Mouse (Mus musculus): ENCODE data around the gene Dhh. TPM values are rescaled to one million over a fixed set of nuclear protein-coding genes. Genes with fewer than 3 reads are reported as not detected.
A peak's percentile ranks its signal among the peaks of the same experiment; 100 is the strongest.
"Not testable (repeated sequence)": the region's sequence is repeated elsewhere in the genome, so short reads cannot be mapped to it uniquely, and the experiment has no call there.

Dhh gene
- polyA plus RNA-seq, 1 experiment from 2014 or later: 0.62 TPM

DNA sequence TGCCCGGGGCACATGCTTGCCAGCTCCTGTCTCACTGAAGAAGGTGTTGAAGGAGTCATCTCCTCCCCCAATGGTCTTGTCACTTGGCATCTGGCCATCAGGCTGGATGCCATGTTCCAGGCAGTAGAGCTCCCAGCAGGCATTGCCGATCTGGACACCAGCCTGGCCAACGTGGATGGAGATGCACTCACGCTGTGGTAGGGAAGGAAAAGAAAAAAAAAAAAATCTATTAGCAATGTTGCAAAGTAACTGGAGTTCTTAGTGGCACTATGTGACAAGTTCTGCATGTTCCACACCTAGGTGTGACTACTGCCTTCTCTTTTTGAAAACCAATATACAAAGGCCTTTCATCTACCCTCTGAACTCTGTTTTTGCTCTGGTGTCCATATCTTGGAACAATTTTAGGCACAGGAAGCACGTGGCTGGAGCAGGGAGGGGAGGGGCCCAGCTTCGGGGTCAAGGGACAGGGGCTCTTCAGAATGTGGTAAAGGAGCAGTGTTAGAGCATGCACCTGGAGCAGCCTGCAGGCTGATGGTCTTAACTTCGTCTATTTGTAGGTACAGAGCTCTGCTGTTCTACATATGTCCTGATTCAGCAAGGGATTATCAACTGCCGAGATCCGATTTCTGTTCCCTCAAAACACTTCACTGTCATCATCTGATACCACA lies 34.8 kb upstream of the Dhh start:
- H3K27me3 ChIP-seq (replicated peaks; ENCODE audit: control insufficient read depth, insufficient read depth, low read length); H3K9me3 ChIP-seq (ENCODE audit: control insufficient read depth, low read length); DNase-seq (ENCODE audit: low spot score): not testable (repeated sequence)
- Histone ChIP-seq H3K4me2 (ENCODE audit: low read length) (peak overlapping the region; percentile 99), H3K4me1 (replicated peaks; ENCODE audit: control insufficient read depth, insufficient read depth, low read length) (peaks cover 14% of the 10 kb centered on the region), H3K36me3 (ENCODE audit: control insufficient read depth, insufficient read depth, low read length) (peaks cover 14% of the 10 kb centered on the region), H3K4me3 (ENCODE audit: low read depth, low read length) (peak overlapping the region; percentile 54), H3K27ac (ENCODE audit: low read depth) (peak overlapping the region; percentile 96), H3K9ac (ENCODE audit: low read length) (peak overlapping the region; percentile 97)
- 13% methylated on average over 8 of the region's 9 CpGs for WGBS
- 0 out of 2 replicates have a peak, but pooled peaks have one; percentile 4 for ATAC-seq (replicated peaks; ENCODE audit: low FRiP score, low TSS enrichment, low read depth)

DNA sequence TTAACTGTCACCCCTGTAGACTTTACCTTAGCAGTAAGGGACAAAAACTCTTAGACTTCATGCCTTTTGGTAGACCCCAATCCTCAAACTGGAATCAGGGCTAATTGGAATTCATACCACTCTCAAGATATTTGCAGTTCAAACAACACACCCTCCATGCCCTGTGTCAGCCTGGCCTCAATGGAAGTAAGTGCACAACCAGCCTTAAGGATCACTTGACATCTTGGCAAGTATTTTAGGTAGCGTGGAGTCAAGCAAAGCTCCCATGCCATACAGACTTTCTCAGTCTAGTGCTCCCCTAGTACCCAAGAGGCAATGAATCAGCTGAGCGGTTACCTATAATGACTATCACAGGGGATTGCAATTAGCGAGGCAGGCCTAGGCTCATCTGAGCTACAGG lies 32.7 kb upstream of the Dhh start:
- DNase-seq (ENCODE audit: low spot score) (no peak), ATAC-seq (replicated peaks; ENCODE audit: low FRiP score, low TSS enrichment, low read depth) (no peak)
- WGBS: 78% methylated on average over 3 of the region's 3 CpGs
- Histone ChIP-seq H3K4me3 (ENCODE audit: low read depth, low read length) (no peak overlapping the region), H3K9ac (ENCODE audit: low read length) (no peak overlapping the region), H3K9me3 (ENCODE audit: control insufficient read depth, low read length) (no peaks in the 10 kb centered on the region), H3K36me3 (ENCODE audit: control insufficient read depth, insufficient read depth, low read length) (peaks cover 14% of the 10 kb centered on the region), H3K27ac (ENCODE audit: low read depth) (no peak overlapping the region), H3K27me3 (replicated peaks; ENCODE audit: control insufficient read depth, insufficient read depth, low read length) (no peaks in the 10 kb centered on the region), H3K4me2 (ENCODE audit: low read length) (no peak overlapping the region), H3K4me1 (replicated peaks; ENCODE audit: control insufficient read depth, insufficient read depth, low read length) (peaks cover 14% of the 10 kb centered on the region)

DNA sequence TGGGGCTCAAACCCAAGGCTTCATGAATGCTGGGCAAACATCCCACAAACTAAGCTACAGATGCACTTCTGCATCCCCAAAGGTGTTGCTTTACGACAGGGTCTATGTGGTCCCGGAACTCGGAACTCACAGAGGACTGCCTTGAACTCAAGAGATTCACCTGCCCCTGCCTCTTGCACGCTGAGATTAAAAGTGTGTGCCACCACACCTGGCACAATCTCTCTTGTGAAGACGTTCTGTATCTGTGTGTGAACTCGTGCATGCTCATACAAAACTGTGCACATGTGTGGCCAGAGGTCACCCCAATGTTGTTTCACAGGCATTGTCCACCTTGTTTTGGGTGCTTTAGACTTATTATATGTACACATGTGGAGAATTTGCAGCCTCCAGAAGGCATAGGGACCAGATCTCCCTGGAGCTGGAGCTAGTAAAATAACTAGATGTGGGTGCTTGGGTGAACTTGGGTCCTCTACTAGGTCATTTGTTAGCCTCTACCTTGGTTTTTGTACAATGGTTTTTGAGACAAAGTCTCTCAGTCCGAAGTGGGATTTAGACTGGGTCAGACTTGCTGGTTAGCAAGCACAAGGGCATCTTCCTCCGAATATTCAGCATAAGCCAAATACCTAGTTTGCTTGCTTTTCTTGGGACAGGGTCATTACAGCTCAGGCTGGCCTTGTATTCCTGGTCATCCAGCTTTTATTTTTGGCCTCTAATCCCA lies 31.8 kb upstream of the Dhh start:
- peaks cover 14% of the 10 kb centered on the region for H3K36me3 ChIP-seq (ENCODE audit: control insufficient read depth, insufficient read depth, low read length)
- no peak overlapping the region for H3K4me2 ChIP-seq (ENCODE audit: low read length)
- peaks cover 6% of the 10 kb centered on the region for H3K4me1 ChIP-seq (replicated peaks; ENCODE audit: control insufficient read depth, insufficient read depth, low read length)
- 49% methylated on average over 8 of the region's 8 CpGs for WGBS
- H3K27me3 ChIP-seq (replicated peaks; ENCODE audit: control insufficient read depth, insufficient read depth, low read length): no peaks in the 10 kb centered on the region
- no peak overlapping the region for H3K9ac ChIP-seq (ENCODE audit: low read length)
- no peak overlapping the region for H3K4me3 ChIP-seq (ENCODE audit: low read depth, low read length)
- no peak for DNase-seq (ENCODE audit: low spot score)
- ATAC-seq (replicated peaks; ENCODE audit: low FRiP score, low TSS enrichment, low read depth): no peak
- H3K27ac ChIP-seq (ENCODE audit: low read depth): no peak overlapping the region
- no peaks in the 10 kb centered on the region for H3K9me3 ChIP-seq (ENCODE audit: control insufficient read depth, low read length)

DNA sequence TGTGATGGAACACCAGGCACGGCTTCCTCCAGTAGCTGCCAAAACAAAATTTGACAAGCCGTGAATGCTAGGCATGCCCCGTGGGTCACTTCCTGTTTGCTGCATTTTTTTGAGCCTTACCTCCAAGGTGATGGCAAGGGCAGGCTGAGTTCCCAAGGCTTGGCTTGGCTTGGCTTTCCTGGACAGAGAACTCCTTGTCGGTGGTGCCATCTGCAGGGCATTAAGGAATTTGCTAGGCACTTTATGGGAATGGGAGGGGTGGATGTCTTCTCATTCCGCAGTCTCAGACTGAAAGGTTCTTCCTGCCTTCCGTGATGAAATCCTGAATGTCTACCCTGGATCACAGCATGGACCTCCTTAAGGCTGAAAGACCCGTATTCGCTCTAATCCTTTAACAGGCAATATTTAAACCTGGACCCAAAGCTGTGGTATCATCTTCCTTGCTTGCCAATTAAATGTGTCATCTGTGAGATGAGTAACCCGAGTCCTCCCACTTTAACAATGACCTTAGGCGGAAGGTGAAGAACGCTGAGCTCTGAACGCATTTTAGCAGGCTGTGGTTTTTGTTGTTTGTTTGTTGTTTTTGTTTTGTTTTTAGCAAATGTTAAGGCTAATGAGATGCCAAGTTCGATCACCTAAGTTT lies 30.4 kb upstream of the Dhh start:
- DNase-seq (ENCODE audit: low spot score): peak; percentile 76
- 13% methylated on average over 13 of the region's 13 CpGs for WGBS
- peak; percentile 54 for ATAC-seq (replicated peaks; ENCODE audit: low FRiP score, low TSS enrichment, low read depth)
- Histone ChIP-seq H3K4me2 (ENCODE audit: low read length) (no peak overlapping the region), H3K27ac (ENCODE audit: low read depth) (no peak overlapping the region), H3K36me3 (ENCODE audit: control insufficient read depth, insufficient read depth, low read length) (peaks cover 14% of the 10 kb centered on the region), H3K4me1 (replicated peaks; ENCODE audit: control insufficient read depth, insufficient read depth, low read length) (0 out of 2 replicates have a peak, but pooled peaks cover 4% of the 10 kb centered on the region), H3K9me3 (ENCODE audit: control insufficient read depth, low read length) (no peaks in the 10 kb centered on the region), H3K4me3 (ENCODE audit: low read depth, low read length) (no peak overlapping the region), H3K9ac (ENCODE audit: low read length) (no peak overlapping the region), H3K27me3 (replicated peaks; ENCODE audit: control insufficient read depth, insufficient read depth, low read length) (no peaks in the 10 kb centered on the region)

DNA sequence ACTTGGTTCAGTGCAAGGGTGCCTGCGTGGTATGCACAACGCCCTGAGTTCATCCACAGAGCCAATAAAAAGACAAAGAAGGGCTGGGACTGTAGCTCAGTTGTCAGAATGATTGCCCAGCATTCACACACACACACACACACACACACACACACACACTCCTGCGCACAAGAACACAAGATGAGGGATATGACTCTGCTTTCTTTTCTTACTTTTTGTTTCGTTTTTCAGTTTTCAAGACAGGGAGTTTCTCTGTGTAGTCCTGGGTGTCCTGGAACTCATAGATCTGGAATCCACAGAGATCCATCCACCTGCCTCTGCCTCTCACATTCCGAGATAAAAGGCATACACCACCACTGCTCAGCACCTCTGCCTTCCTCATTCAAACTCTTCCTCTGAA lies 29.2 kb upstream of the Dhh start:
- Histone ChIP-seq H3K4me1 (replicated peaks; ENCODE audit: control insufficient read depth, insufficient read depth, low read length) (no peaks in the 10 kb centered on the region), H3K36me3 (ENCODE audit: control insufficient read depth, insufficient read depth, low read length) (peaks cover 10% of the 10 kb centered on the region), H3K27ac (ENCODE audit: low read depth) (no peak overlapping the region), H3K4me2 (ENCODE audit: low read length) (no peak overlapping the region), H3K9me3 (ENCODE audit: control insufficient read depth, low read length) (no peaks in the 10 kb centered on the region), H3K4me3 (ENCODE audit: low read depth, low read length) (no peak overlapping the region), H3K9ac (ENCODE audit: low read length) (no peak overlapping the region), H3K27me3 (replicated peaks; ENCODE audit: control insufficient read depth, insufficient read depth, low read length) (no peaks in the 10 kb centered on the region)
- ATAC-seq (replicated peaks; ENCODE audit: low FRiP score, low TSS enrichment, low read depth) (no peak), DNase-seq (ENCODE audit: low spot score) (no peak)
- 82% methylated on average over 5 of the region's 5 CpGs for whole genome bisulfite sequencing

DNA sequence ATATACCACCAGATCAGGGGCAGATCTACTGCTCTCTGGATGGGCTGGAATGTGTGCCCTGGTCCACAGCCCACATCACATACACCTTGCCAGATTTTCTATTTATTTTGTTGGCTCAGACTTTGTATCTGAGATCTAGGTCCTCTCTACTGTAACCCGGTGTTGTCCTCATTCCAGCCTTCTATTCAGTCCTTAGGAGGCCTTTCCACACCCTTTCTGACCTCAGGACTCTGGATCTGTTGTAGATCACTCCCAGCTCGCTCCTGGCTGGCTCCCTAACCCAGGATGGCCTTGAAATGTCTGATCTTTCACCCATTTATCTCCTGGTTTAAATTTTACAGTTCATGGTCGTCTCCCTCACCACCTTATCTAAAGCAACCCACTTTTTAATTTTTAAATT lies 26.3 kb upstream of the Dhh start:
- Histone ChIP-seq H3K4me1 (replicated peaks; ENCODE audit: control insufficient read depth, insufficient read depth, low read length) (no peaks in the 10 kb centered on the region), H3K27me3 (replicated peaks; ENCODE audit: control insufficient read depth, insufficient read depth, low read length) (no peaks in the 10 kb centered on the region), H3K4me3 (ENCODE audit: low read depth, low read length) (no peak overlapping the region), H3K4me2 (ENCODE audit: low read length) (no peak overlapping the region), H3K27ac (ENCODE audit: low read depth) (no peak overlapping the region), H3K36me3 (ENCODE audit: control insufficient read depth, insufficient read depth, low read length) (no peaks in the 10 kb centered on the region), H3K9me3 (ENCODE audit: control insufficient read depth, low read length) (no peaks in the 10 kb centered on the region), H3K9ac (ENCODE audit: low read length) (no peak overlapping the region)
- DNase-seq (ENCODE audit: low spot score): no peak
- WGBS: 63% methylated on average over 3 of the region's 3 CpGs
- ATAC-seq (replicated peaks; ENCODE audit: low FRiP score, low TSS enrichment, low read depth): no peak

DNA sequence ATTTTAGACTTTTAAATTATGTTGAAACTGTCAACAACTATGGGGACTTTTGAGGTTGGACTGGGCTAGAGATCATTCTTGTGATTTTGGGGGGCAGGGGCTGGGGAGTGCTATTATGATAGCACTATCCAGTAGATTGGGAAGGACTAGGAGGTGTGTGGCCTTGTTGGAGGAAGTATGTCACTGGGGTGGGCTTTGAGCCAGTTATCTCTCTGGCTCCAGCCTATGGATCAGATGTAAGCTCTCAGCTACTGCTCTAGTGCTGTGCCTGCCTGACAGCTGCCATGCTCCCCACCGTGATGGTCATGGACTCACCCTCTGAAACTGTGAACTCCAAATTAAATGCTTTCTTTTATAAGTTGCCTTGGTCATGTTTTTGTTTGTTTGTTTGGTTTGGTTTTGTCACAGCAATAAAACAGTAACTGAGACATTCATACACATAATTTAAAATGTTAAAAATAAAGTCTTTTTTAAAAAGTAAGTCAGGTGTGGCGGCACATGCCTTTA lies 24.7 kb upstream of the Dhh start:
- ATAC-seq (replicated peaks; ENCODE audit: low FRiP score, low TSS enrichment, low read depth) (no peak), DNase-seq (ENCODE audit: low spot score) (no peak)
- Histone ChIP-seq H3K9ac (ENCODE audit: low read length) (no peak overlapping the region), H3K4me1 (replicated peaks; ENCODE audit: control insufficient read depth, insufficient read depth, low read length) (0 out of 2 replicates have a peak, but pooled peaks cover 5% of the 10 kb centered on the region), H3K9me3 (ENCODE audit: control insufficient read depth, low read length) (no peaks in the 10 kb centered on the region), H3K4me2 (ENCODE audit: low read length) (no peak overlapping the region), H3K36me3 (ENCODE audit: control insufficient read depth, insufficient read depth, low read length) (no peaks in the 10 kb centered on the region), H3K27me3 (replicated peaks; ENCODE audit: control insufficient read depth, insufficient read depth, low read length) (no peaks in the 10 kb centered on the region), H3K4me3 (ENCODE audit: low read depth, low read length) (no peak overlapping the region), H3K27ac (ENCODE audit: low read depth) (no peak overlapping the region)
- 86% methylated on average over 2 of the region's 2 CpGs for WGBS

DNA sequence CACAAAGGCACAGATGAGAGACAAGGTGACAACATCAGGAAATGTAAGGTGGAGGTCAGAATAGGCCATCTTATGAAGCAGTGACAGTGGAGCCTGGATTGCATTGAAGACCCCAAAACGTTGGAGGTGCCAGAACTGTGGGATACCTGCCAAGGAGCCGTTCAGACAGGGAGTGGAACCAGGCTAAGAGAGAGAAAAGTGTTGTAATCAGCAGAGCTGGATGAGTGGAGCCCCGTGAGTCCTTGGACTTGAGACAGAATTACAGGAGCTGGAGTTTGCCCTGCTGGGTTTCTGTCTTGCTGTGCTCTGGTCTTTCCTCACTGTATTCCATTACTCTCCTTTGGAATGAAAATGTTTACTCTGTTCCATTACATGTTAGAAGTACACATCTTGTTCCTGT lies 24.2 kb upstream of the Dhh start:
- H3K9ac ChIP-seq (ENCODE audit: low read length): no peak overlapping the region
- H3K4me3 ChIP-seq (ENCODE audit: low read depth, low read length): no peak overlapping the region
- no peak overlapping the region for H3K4me2 ChIP-seq (ENCODE audit: low read length)
- no peak overlapping the region for H3K27ac ChIP-seq (ENCODE audit: low read depth)
- no peaks in the 10 kb centered on the region for H3K36me3 ChIP-seq (ENCODE audit: control insufficient read depth, insufficient read depth, low read length)
- H3K9me3 ChIP-seq (ENCODE audit: control insufficient read depth, low read length): no peaks in the 10 kb centered on the region
- WGBS: 65% methylated on average over 3 of the region's 3 CpGs
- DNase-seq (ENCODE audit: low spot score): no peak
- H3K27me3 ChIP-seq (replicated peaks; ENCODE audit: control insufficient read depth, insufficient read depth, low read length): no peaks in the 10 kb centered on the region
- no peak for ATAC-seq (replicated peaks; ENCODE audit: low FRiP score, low TSS enrichment, low read depth)
- 0 out of 2 replicates have a peak, but pooled peaks cover 5% of the 10 kb centered on the region for H3K4me1 ChIP-seq (replicated peaks; ENCODE audit: control insufficient read depth, insufficient read depth, low read length)
